Mouse (Mus musculus) cerebellum, adult 2 months (tissue): ENCODE results near the gene Myoz1.

Experiments
- CTCF ChIP-seq: fragments of 200-500 bp; IDR thresholded peaks from 2 replicates; pipeline ENCODE4 v1.5.1; 2011; ENCODE audit warnings: low read depth, mild to moderate bottlenecking, control low read depth, low read length, moderate library complexity, borderline replicate concordance; ENCODE audit not compliant: insufficient read depth
- POLR2A ChIP-seq: fragments of 200-500 bp; IDR thresholded peaks from 2 replicates; pipeline ENCODE4 v1.6.1; 2011; ENCODE audit warnings: low read length, control low read depth, borderline replicate concordance; ENCODE audit not compliant: insufficient read depth

DNA sequence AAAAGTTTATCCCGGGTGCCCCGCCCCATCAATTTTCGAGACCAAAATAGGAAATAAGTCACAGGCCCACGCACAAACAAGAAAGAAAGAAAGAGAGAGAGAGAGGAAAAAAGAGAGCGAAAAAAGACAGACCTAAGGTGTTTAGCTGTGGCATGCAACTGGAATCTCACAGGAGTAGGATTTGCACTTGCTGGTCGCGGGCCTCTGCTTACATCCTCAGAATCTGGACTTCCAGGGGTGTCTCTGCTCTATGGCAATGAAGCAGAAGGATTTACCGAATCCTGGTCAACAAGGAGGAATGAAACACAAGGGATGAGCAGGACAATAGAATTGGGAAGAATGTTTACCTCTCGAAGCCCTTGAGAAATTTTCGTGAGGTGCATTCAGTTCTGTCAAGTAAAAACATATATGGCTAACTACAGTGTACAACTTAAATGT is 14.9 kb downstream of the Myoz1 start:
- TF ChIP-seq CTCF (no peak), POLR2A (no peak)
